Mouse (Mus musculus) heart, postnatal 0 days (tissue): ENCODE measurements at regions not wholly inside any gene's neighbourhood (a gene's known extent, or its start where the extent isn't known, plus 50 kb on each side); places are given as distances from the start of the nearest gene placed in this dataset.

ENCODE experiments used
- ATAC-seq: fragments of 200-750 bp; cut with Nextera tagmentation; 2 replicates; pipeline ENCODE4 v1.8.0; 2017; ENCODE audit warnings: low read depth, moderate number of reproducible peaks, moderate library complexity; ENCODE audit not compliant: insufficient read depth
- DNase-seq: peaks from one replicate; pipeline ENCODE4 v3.0.0-alpha.2; 2016; ENCODE audit warnings: low spot score
- H3K27ac ChIP-seq: fragments of 300-500 bp; sonication (generic); 2 replicates; pipeline ENCODE4 v1.5.1; 2014; ENCODE audit warnings: low read depth, mild to moderate bottlenecking
- H3K27me3 ChIP-seq: fragments of 300-500 bp; sonication (generic); 2 replicates; pipeline ENCODE4 v1.6.1; 2014; ENCODE audit warnings: low read length, mixed read lengths; ENCODE audit not compliant: control insufficient read depth, insufficient read depth
- H3K36me3 ChIP-seq: fragments of 300-500 bp; sonication (generic); replicated peaks from 2 replicates; pipeline ENCODE4 v1.6.1; 2014; ENCODE audit warnings: low read length, mixed read lengths; ENCODE audit not compliant: control insufficient read depth, insufficient read depth
- H3K4me1 ChIP-seq: fragments of 300-500 bp; sonication (generic); 2 replicates; pipeline ENCODE4 v1.6.1; 2014; ENCODE audit warnings: antibody characterized with exemption; ENCODE audit not compliant: control insufficient read depth, insufficient read depth
- H3K4me2 ChIP-seq: fragments of 300-500 bp; sonication (generic); 2 replicates; pipeline ENCODE4 v1.6.1; 2014; ENCODE audit warnings: low read depth, mild to moderate bottlenecking, low read length, moderate library complexity
- H3K4me3 ChIP-seq: fragments of 300-500 bp; sonication (generic); 2 replicates; pipeline ENCODE4 v1.5.1; 2014; ENCODE audit warnings: low read depth, low read length
- H3K9ac ChIP-seq: fragments of 300-500 bp; sonication (generic); replicated peaks from 2 replicates; pipeline ENCODE4 v1.6.1; 2014; ENCODE audit warnings: low read depth, low read length, mixed read lengths
- H3K9me3 ChIP-seq: fragments of 300-500 bp; sonication (generic); replicated peaks from 2 replicates; pipeline ENCODE4 v1.6.1; 2016; ENCODE audit warnings: low read length; ENCODE audit not compliant: control insufficient read depth
- CTCF ChIP-seq: IDR thresholded peaks from 2 replicates; pipeline ENCODE4 v1.5.1; 2016; ENCODE audit warnings: antibody characterized with exemption, control low read depth, low read depth
- EP300 ChIP-seq: IDR thresholded peaks from 2 replicates; pipeline ENCODE4 v1.6.1; 2016; ENCODE audit warnings: antibody characterized with exemption, low read depth
- WGBS: fragments of 180-500 bp; shearing (Covaris S2); extraction: QIAGEN DNeasy Blood & Tissue Kit; methylation state at CpG from one replicate; pipeline ENCODE4 v1.1.7; 2014; 5-methylcytosine and 5-hydroxymethylcytosine counted together

- Histone ChIP-seq H3K9me3 (no peaks in the 10 kb centered on the region), H3K4me2 (no peak overlapping the region), H3K27me3 (no peaks in the 10 kb centered on the region), H3K36me3 (no peaks in the 10 kb centered on the region), H3K9ac (no peak overlapping the region), H3K4me1 (no peaks in the 10 kb centered on the region), H3K4me3 (no peak overlapping the region), H3K27ac (no peak overlapping the region)
- DNase-seq (no peak), ATAC-seq (no peak)
- 32% methylated on average over 11 of the region's 11 CpGs for WGBS
- TF ChIP-seq EP300 (no peak), CTCF (no peak)
These were observed 115.0 kb upstream of the Nectin1 start for GRCm38 (mm10) chr9:43628786-43629185.

- Histone ChIP-seq H3K4me1 (no peaks in the 10 kb centered on the region), H3K9ac (no peak overlapping the region), H3K27ac (no peak overlapping the region), H3K4me3 (no peak overlapping the region), H3K4me2 (no peak overlapping the region), H3K27me3 (no peaks in the 10 kb centered on the region), H3K36me3 (no peaks in the 10 kb centered on the region), H3K9me3 (no peaks in the 10 kb centered on the region)
- TF ChIP-seq CTCF (no peak), EP300 (no peak)
- DNase-seq (no peak), ATAC-seq (no peak)
- WGBS, result 75% methylated on average over 11 of the region's 11 CpGs
These were observed 107.3 kb upstream of the Nectin1 start for GRCm38 (mm10) chr9:43636372-43636965.

- no peak overlapping the region for H3K27ac ChIP-seq
- WGBS, result 44% methylated on average over 3 of the region's 3 CpGs
- no peak for DNase-seq
- TF ChIP-seq CTCF, result no peak
- no peak for TF ChIP-seq EP300
- no peak overlapping the region for H3K9ac ChIP-seq
- no peak overlapping the region for H3K4me3 ChIP-seq
- H3K4me2 ChIP-seq, result no peak overlapping the region
- no peaks in the 10 kb centered on the region for H3K27me3 ChIP-seq
- H3K4me1 ChIP-seq, result no peaks in the 10 kb centered on the region
- H3K36me3 ChIP-seq, result no peaks in the 10 kb centered on the region
- no peak for ATAC-seq
- no peaks in the 10 kb centered on the region for H3K9me3 ChIP-seq
These were observed 85.6 kb upstream of the Nectin1 start for GRCm38 (mm10) chr9:43658186-43658585.

GRCm38 (mm10) chr9:43659237-43659636 lies 84.5 kb upstream of the Nectin1 start:
- H3K27me3 ChIP-seq, result no peaks in the 10 kb centered on the region
- no peaks in the 10 kb centered on the region for H3K36me3 ChIP-seq
- no peak for TF ChIP-seq EP300
- TF ChIP-seq CTCF, result no peak
- H3K4me3 ChIP-seq, result no peak overlapping the region
- H3K27ac ChIP-seq, result no peak overlapping the region
- WGBS, result 47% methylated on average over 6 of the region's 6 CpGs
- no peaks in the 10 kb centered on the region for H3K4me1 ChIP-seq
- ATAC-seq (no peak), DNase-seq (no peak)
- H3K9ac ChIP-seq, result no peak overlapping the region
- no peak overlapping the region for H3K4me2 ChIP-seq
- H3K9me3 ChIP-seq, result no peaks in the 10 kb centered on the region

- 72% methylated on average over 5 of the region's 5 CpGs for WGBS
- Histone ChIP-seq H3K4me1 (no peaks in the 10 kb centered on the region), H3K27me3 (no peaks in the 10 kb centered on the region)
These were observed 83.6 kb upstream of the Nectin1 start for GRCm38 (mm10) chr9:43660151-43660550.

GRCm38 (mm10) chr9:43660896-43661563 lies 82.8 kb upstream of the Nectin1 start:
- ATAC-seq (no peak), DNase-seq (no peak)
- no peaks in the 10 kb centered on the region for H3K27me3 ChIP-seq
- H3K4me3 ChIP-seq, result no peak overlapping the region
- no peaks in the 10 kb centered on the region for H3K4me1 ChIP-seq
- 27% methylated on average over 11 of the region's 11 CpGs for WGBS
- no peaks in the 10 kb centered on the region for H3K36me3 ChIP-seq
- H3K4me2 ChIP-seq, result no peak overlapping the region
- no peak overlapping the region for H3K9ac ChIP-seq
- no peak for TF ChIP-seq EP300
- no peak for TF ChIP-seq CTCF
- no peaks in the 10 kb centered on the region for H3K9me3 ChIP-seq
- H3K27ac ChIP-seq, result no peak overlapping the region

More at GRCm38 (mm10) chr9:43660151-43660550, 83.6 kb upstream of the Nectin1 start:
- Histone ChIP-seq H3K9ac (no peak overlapping the region), H3K4me3 (no peak overlapping the region), H3K9me3 (no peaks in the 10 kb centered on the region), H3K36me3 (no peaks in the 10 kb centered on the region), H3K27ac (no peak overlapping the region), H3K4me2 (no peak overlapping the region)
- ATAC-seq, result no peak
- no peak for DNase-seq
- TF ChIP-seq EP300 (no peak), CTCF (no peak)
